Mouse (Mus musculus) embryonic fibroblast, embryonic 13.5 days (primary cell): ENCODE measurements at regions not wholly inside any gene's neighbourhood (a gene's known extent, or its start where the extent isn't known, plus 50 kb on each side); places are given as distances from the start of the nearest gene placed in this dataset.

Experiments used
- CTCF ChIP-seq: IDR thresholded peaks from 2 replicates; pipeline ENCODE4 v1.5.1; 2011; ENCODE audit warnings: mild to moderate bottlenecking, control low read depth, low read length, moderate library complexity, borderline replicate concordance; ENCODE audit not compliant: insufficient read depth
- POLR2A ChIP-seq: IDR thresholded peaks from 2 replicates; pipeline ENCODE4 v1.6.1; 2011; ENCODE audit warnings: low read depth, mild to moderate bottlenecking, control low read depth, low read length, moderate library complexity

DNA sequence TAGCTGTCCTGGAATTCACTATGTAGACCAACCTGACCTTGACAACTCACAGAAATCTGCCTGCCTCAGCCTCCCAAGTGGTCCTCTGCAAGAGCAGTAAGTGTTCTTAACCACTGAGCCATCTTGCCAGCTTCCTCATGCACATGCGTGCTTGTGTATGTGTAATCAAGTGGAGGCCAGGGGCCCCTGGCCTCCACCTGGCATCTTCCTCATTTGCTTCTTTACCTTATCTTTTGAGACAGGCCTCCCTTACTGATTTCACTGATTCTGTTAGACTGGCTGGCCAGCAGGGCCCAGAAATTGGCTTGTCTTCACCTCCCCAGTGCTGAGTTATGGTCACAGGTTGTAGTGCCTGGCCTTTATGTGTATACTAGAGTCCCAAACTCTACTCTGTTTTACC, 162.6 kb downstream of the Phlda1 start:
- TF ChIP-seq CTCF (no peak), POLR2A (no peak)
